Mouse (Mus musculus) layer of hippocampus, adult 9-11 months (tissue): ENCODE data around the gene Haus8.
"Not testable (repeated sequence)": the region's sequence is repeated elsewhere in the genome, so short reads cannot be mapped to it uniquely, and the experiment has no call there.

ENCODE experiments used
- DNase-seq: peaks from one replicate; pipeline ENCODE4 v3.0.0; 2022

The Haus8 gene

GRCm38 (mm10) chr8:71281731-71282130 is 9.0 kb upstream of the Haus8 start:
- DNase-seq: not testable (repeated sequence)

GRCm38 (mm10) chr8:71279409-71279808 is 6.7 kb upstream of the Haus8 start:
- DNase-seq: not testable (repeated sequence)

- DNase-seq: no peak
Measured at GRCm38 (mm10) chr8:71276166-71276565, 3.4 kb upstream of the Haus8 start.

GRCm38 (mm10) chr8:71274478-71274877 is 1.7 kb upstream of the Haus8 start:
- no peak for DNase-seq

- peak; percentile 72 for DNase-seq
Measured at GRCm38 (mm10) chr8:71273151-71273510, 397 bp upstream of the Haus8 start.

GRCm38 (mm10) chr8:71271630-71272029 is 1.1 kb downstream of the Haus8 start:
- no peak for DNase-seq

- DNase-seq: not testable (repeated sequence)
Measured at GRCm38 (mm10) chr8:71268286-71268685, 4.4 kb downstream of the Haus8 start.

- DNase-seq: no peak
Measured at GRCm38 (mm10) chr8:71267690-71268089, 5.0 kb downstream of the Haus8 start.

- no peak for DNase-seq
Measured at GRCm38 (mm10) chr8:71261234-71261633, 11.5 kb downstream of the Haus8 start.

- DNase-seq: no peak
Measured at GRCm38 (mm10) chr8:71256545-71257232, 16.0 kb downstream of the Haus8 start.

- DNase-seq: no peak
Measured at GRCm38 (mm10) chr8:71248203-71248602, 24.5 kb downstream of the Haus8 start.

GRCm38 (mm10) chr8:71242757-71243156 is 30.0 kb downstream of the Haus8 start:
- DNase-seq: no peak

GRCm38 (mm10) chr8:71224560-71224959 is 48.2 kb downstream of the Haus8 start:
- DNase-seq: no peak

- not testable (repeated sequence) for DNase-seq
Measured at GRCm38 (mm10) chr8:71214266-71214665, 58.5 kb downstream of the Haus8 start.

- not testable (repeated sequence) for DNase-seq
Measured at GRCm38 (mm10) chr8:71205541-71205967, 67.2 kb downstream of the Haus8 start.
